Mouse (Mus musculus): ENCODE data around the gene Evi5. TPM values are rescaled to one million over a fixed set of nuclear protein-coding genes. Genes with fewer than 3 reads are reported as not detected.
"Not testable (repeated sequence)": the region's sequence is repeated elsewhere in the genome, so short reads cannot be mapped to it uniquely, and the experiment has no call there.

The Evi5 gene
- polyA plus RNA-seq, 1 experiment from 2014 or later = 46.5 TPM

DNA sequence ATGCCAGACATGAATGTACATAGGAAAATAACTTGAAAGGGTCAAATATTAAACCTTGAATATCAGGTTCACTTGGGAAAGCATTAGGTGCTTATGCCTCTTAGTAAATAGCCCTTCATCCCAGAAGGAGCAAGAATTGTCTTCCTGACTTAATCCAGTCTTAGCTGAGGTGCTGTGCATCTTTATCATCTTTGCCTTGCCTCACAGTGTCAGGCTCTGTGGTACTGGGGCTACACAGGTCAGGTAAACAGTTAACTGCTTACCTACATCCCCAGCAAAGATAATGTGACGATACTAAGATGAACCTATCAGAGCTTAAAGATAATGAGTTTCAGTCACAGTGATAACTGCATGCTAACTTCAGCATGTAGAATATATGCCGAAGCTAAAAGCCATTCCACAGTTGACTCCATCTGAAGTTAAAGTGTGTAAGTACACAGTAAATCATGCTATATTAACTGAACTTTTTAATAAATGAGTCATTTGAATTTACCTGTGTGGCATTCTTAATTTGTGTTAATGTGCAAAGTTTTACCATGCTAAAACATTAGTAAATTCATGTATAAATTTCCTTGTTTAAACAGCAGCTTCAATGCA, 33.7 kb upstream of the Evi5 start:
- WGBS = 95% methylated on average over 2 of the region's 2 CpGs

DNA sequence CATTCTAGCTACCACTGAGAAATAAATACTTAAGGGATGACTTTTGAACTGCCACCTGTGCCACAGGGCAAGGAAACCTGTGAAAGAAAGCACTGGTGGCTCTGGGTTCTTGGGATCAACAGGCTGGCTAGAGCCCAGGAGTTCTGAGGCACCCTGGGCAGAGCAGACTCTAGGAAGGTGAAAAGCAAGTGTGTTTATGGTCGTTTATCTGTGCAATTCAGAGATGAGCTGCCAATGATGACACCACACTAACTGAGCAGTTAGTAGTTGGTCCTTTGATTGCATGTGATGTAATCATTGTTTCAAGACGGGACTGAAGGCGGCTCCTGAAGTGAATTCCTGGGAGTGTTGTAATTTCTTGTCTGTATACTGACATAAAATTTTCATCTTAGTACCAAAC, 29.4 kb upstream of the Evi5 start:
- no peaks in the 10 kb centered on the region for H3K27me3 ChIP-seq (ENCODE audit: control insufficient read depth, insufficient read depth, low read depth, low read length)
- WGBS = 85% methylated on average over 3 of the region's 3 CpGs
- peaks cover 14% of the 10 kb centered on the region for H3K4me1 ChIP-seq (ENCODE audit: control insufficient read depth, insufficient read depth, low read length)
- no peak overlapping the region for H3K4me2 ChIP-seq (ENCODE audit: low read length)
- peaks cover 42% of the 10 kb centered on the region for H3K36me3 ChIP-seq (ENCODE audit: control insufficient read depth, insufficient read depth, low read length)
- ATAC-seq = no peak
- H3K4me3 ChIP-seq (ENCODE audit: low read depth, low read length) = no peak overlapping the region
- H3K9ac ChIP-seq (ENCODE audit: low read depth, low read length) = no peak overlapping the region
- H3K27ac ChIP-seq (ENCODE audit: low read length) = no peak overlapping the region
- no peaks in the 10 kb centered on the region for H3K9me3 ChIP-seq (replicated peaks; ENCODE audit: control insufficient read depth, low read length, poor library complexity, severe bottlenecking)

More for the DNA sequence above, 33.7 kb upstream of the Evi5 start:
- Histone ChIP-seq H3K27ac (ENCODE audit: low read length) (no peak overlapping the region), H3K36me3 (ENCODE audit: control insufficient read depth, insufficient read depth, low read length) (peaks cover 44% of the 10 kb centered on the region), H3K4me1 (ENCODE audit: control insufficient read depth, insufficient read depth, low read length) (no peaks in the 10 kb centered on the region), H3K4me2 (ENCODE audit: low read length) (no peak overlapping the region), H3K27me3 (ENCODE audit: control insufficient read depth, insufficient read depth, low read depth, low read length) (no peaks in the 10 kb centered on the region), H3K9ac (ENCODE audit: low read depth, low read length) (no peak overlapping the region), H3K4me3 (ENCODE audit: low read depth, low read length) (no peak overlapping the region), H3K9me3 (replicated peaks; ENCODE audit: control insufficient read depth, low read length, poor library complexity, severe bottlenecking) (no peaks in the 10 kb centered on the region)
- no peak for ATAC-seq

- Histone ChIP-seq H3K27ac (ENCODE audit: low read length) (peak overlapping the region; percentile 90), H3K36me3 (ENCODE audit: control insufficient read depth, insufficient read depth, low read length) (peaks cover 20% of the 10 kb centered on the region), H3K27me3 (ENCODE audit: control insufficient read depth, insufficient read depth, low read depth, low read length) (no peaks in the 10 kb centered on the region), H3K4me3 (ENCODE audit: low read depth, low read length) (peak overlapping the region; percentile 84), H3K9me3 (replicated peaks; ENCODE audit: control insufficient read depth, low read length, poor library complexity, severe bottlenecking) (no peaks in the 10 kb centered on the region), H3K4me2 (ENCODE audit: low read length) (peak overlapping the region; percentile 81), H3K9ac (ENCODE audit: low read depth, low read length) (peak overlapping the region; percentile 93), H3K4me1 (ENCODE audit: control insufficient read depth, insufficient read depth, low read length) (peaks cover 14% of the 10 kb centered on the region)
- ATAC-seq = peak; percentile 38; the same call in 1 of the 2 replicates
- 1% methylated on average over 23 of the region's 23 CpGs for WGBS
These were observed 26.2 kb upstream of the Evi5 start for GRCm38 (mm10) chr5:107901014-107901615.

- Histone ChIP-seq H3K4me1 (ENCODE audit: control insufficient read depth, insufficient read depth, low read length) (peaks cover 14% of the 10 kb centered on the region), H3K9me3 (replicated peaks; ENCODE audit: control insufficient read depth, low read length, poor library complexity, severe bottlenecking) (no peaks in the 10 kb centered on the region), H3K36me3 (ENCODE audit: control insufficient read depth, insufficient read depth, low read length) (peaks cover 15% of the 10 kb centered on the region), H3K9ac (ENCODE audit: low read depth, low read length) (peak within 1 kb of the TSS; percentile 93), H3K4me3 (ENCODE audit: low read depth, low read length) (peak within 1 kb of the TSS; percentile 84), H3K27ac (ENCODE audit: low read length) (peak within 1 kb of the TSS; percentile 90), H3K4me2 (ENCODE audit: low read length) (peak within 1 kb of the TSS; percentile 81), H3K27me3 (ENCODE audit: control insufficient read depth, insufficient read depth, low read depth, low read length) (no peaks in the 10 kb centered on the region)
- WGBS = 4% methylated on average over 66 of the region's 66 CpGs
- ATAC-seq = peak; percentile 97
These were observed 25.5 kb upstream of the Evi5 start, which contains the start of gene Rpl5 for GRCm38 (mm10) chr5:107900206-107901013. TSS of gene Rpl5 (plus strand) at chr5:107900502.

GRCm38 (mm10) chr5:107896265-107896664, 21.4 kb upstream of the Evi5 start:
- ATAC-seq = no peak
- 69% methylated on average over 1 of the region's 1 CpGs for WGBS
- no peaks in the 10 kb centered on the region for H3K36me3 ChIP-seq (ENCODE audit: control insufficient read depth, insufficient read depth, low read length)
- H3K9ac ChIP-seq (ENCODE audit: low read depth, low read length) = no peak overlapping the region
- H3K4me1 ChIP-seq (ENCODE audit: control insufficient read depth, insufficient read depth, low read length) = no peaks in the 10 kb centered on the region; the same call in 1 of the 2 replicates
- no peak overlapping the region for H3K4me3 ChIP-seq (ENCODE audit: low read depth, low read length)
- H3K27ac ChIP-seq (ENCODE audit: low read length) = no peak overlapping the region
- H3K27me3 ChIP-seq (ENCODE audit: control insufficient read depth, insufficient read depth, low read depth, low read length) = no peaks in the 10 kb centered on the region
- H3K9me3 ChIP-seq (replicated peaks; ENCODE audit: control insufficient read depth, low read length, poor library complexity, severe bottlenecking) = no peaks in the 10 kb centered on the region
- no peak overlapping the region for H3K4me2 ChIP-seq (ENCODE audit: low read length)

- 73% methylated on average over 7 of the region's 7 CpGs for WGBS
- Histone ChIP-seq H3K4me1 (ENCODE audit: control insufficient read depth, insufficient read depth, low read length) (no peaks in the 10 kb centered on the region), H3K9ac (ENCODE audit: low read depth, low read length) (no peak overlapping the region), H3K4me2 (ENCODE audit: low read length) (no peak overlapping the region), H3K4me3 (ENCODE audit: low read depth, low read length) (no peak overlapping the region), H3K9me3 (replicated peaks; ENCODE audit: control insufficient read depth, low read length, poor library complexity, severe bottlenecking) (no peaks in the 10 kb centered on the region), H3K27ac (ENCODE audit: low read length) (no peak overlapping the region), H3K27me3 (ENCODE audit: control insufficient read depth, insufficient read depth, low read depth, low read length) (no peaks in the 10 kb centered on the region), H3K36me3 (ENCODE audit: control insufficient read depth, insufficient read depth, low read length) (no peaks in the 10 kb centered on the region)
- ATAC-seq = no peak
These were observed 19.8 kb upstream of the Evi5 start for GRCm38 (mm10) chr5:107894676-107895075.

DNA sequence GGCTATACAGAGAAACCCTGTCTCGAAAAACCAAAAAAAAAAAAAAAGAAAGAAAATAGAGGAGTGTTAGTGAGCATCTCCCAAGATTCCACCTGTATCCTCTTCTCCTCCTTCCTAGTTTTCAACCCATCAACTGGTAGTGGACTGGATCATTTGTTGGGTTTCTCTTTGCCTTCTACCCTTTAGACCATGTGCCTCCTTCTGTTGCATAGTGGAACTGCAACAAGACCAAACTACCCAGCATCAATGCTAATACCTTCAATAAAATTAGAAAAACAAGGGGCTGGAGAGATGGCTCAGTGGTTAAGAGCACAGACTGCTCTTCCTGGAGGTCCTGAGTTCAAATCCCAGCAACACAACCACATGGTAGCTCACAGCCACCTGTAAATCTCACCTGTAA, 16.6 kb upstream of the Evi5 start:
- not testable (repeated sequence) for H3K4me2 ChIP-seq (ENCODE audit: low read length); H3K4me3 ChIP-seq (ENCODE audit: low read depth, low read length); H3K9me3 ChIP-seq (replicated peaks; ENCODE audit: control insufficient read depth, low read length, poor library complexity, severe bottlenecking); H3K27ac ChIP-seq (ENCODE audit: low read length); H3K36me3 ChIP-seq (ENCODE audit: control insufficient read depth, insufficient read depth, low read length); H3K4me1 ChIP-seq (ENCODE audit: control insufficient read depth, insufficient read depth, low read length); H3K27me3 ChIP-seq (ENCODE audit: control insufficient read depth, insufficient read depth, low read depth, low read length); ATAC-seq; H3K9ac ChIP-seq (ENCODE audit: low read depth, low read length)
- WGBS = no CpG with 5 or more reads among the region's 1 CpGs

GRCm38 (mm10) chr5:107889994-107890888, 15.3 kb upstream of the Evi5 start:
- Histone ChIP-seq H3K9ac (ENCODE audit: low read depth, low read length) (no peak overlapping the region), H3K36me3 (ENCODE audit: control insufficient read depth, insufficient read depth, low read length) (no peaks in the 10 kb centered on the region), H3K27me3 (ENCODE audit: control insufficient read depth, insufficient read depth, low read depth, low read length) (no peaks in the 10 kb centered on the region), H3K4me1 (ENCODE audit: control insufficient read depth, insufficient read depth, low read length) (no peaks in the 10 kb centered on the region), H3K4me2 (ENCODE audit: low read length) (no peak overlapping the region), H3K9me3 (replicated peaks; ENCODE audit: control insufficient read depth, low read length, poor library complexity, severe bottlenecking) (no peaks in the 10 kb centered on the region), H3K27ac (ENCODE audit: low read length) (no peak overlapping the region), H3K4me3 (ENCODE audit: low read depth, low read length) (no peak overlapping the region)
- no peak for ATAC-seq
- WGBS = 66% methylated on average over 9 of the region's 9 CpGs
